Mouse (Mus musculus): ENCODE measurements around the gene Lrrc23. TPM values are rescaled to one million over a fixed set of nuclear protein-coding genes. Genes with fewer than 3 reads are reported as not detected.
A peak's percentile ranks its signal among the peaks of the same experiment; 100 is the strongest.

The Lrrc23 gene
- polyA plus RNA-seq, 1 experiment from 2014 or later, result 0.38 TPM

GRCm38 (mm10) chr6:124739231-124739796, 40.2 kb downstream of the Lrrc23 start:
- WGBS, result 83% methylated on average over 10 of the region's 10 CpGs
- no peaks in the 10 kb centered on the region for H3K9me3 ChIP-seq
- ATAC-seq (ENCODE audit: insufficient number of reproducible peaks, insufficient read depth, low FRiP score, low TSS enrichment, low read depth), result no peak
- peak overlapping the region; percentile 73; the same call in 1 of the 2 replicates for H3K4me2 ChIP-seq
- peak overlapping the region; percentile 100 for H3K27ac ChIP-seq
- no peaks in the 10 kb centered on the region for H3K27me3 ChIP-seq
- H3K9ac ChIP-seq (replicated peaks), result no peak overlapping the region
- 0 out of 2 replicates have a peak overlapping the region, but pooled peaks have one; percentile 57 for H3K4me3 ChIP-seq (replicated peaks)
- H3K4me1 ChIP-seq (replicated peaks), result peaks cover 25% of the 10 kb centered on the region
- H3K36me3 ChIP-seq, result peaks cover 28% of the 10 kb centered on the region

- H3K9ac ChIP-seq (replicated peaks), result no peak within 1 kb of the TSS; the same call in 1 of the 2 replicates
- H3K4me1 ChIP-seq (replicated peaks), result peaks cover 25% of the 10 kb centered on the region
- 27% methylated on average over 15 of the region's 15 CpGs for WGBS
- no peak for ATAC-seq (ENCODE audit: insufficient number of reproducible peaks, insufficient read depth, low FRiP score, low TSS enrichment, low read depth)
- peak within 1 kb of the TSS; percentile 100 for H3K27ac ChIP-seq
- peaks cover 21% of the 10 kb centered on the region for H3K36me3 ChIP-seq
- no peaks in the 10 kb centered on the region for H3K27me3 ChIP-seq
- peak within 1 kb of the TSS; percentile 73; the same call in 1 of the 2 replicates for H3K4me2 ChIP-seq
- H3K9me3 ChIP-seq, result no peaks in the 10 kb centered on the region
- peak within 1 kb of the TSS; percentile 57; the same call in 1 of the 2 replicates for H3K4me3 ChIP-seq (replicated peaks)
Observed at GRCm38 (mm10) chr6:124738511-124739023, 41.0 kb downstream of the Lrrc23 start, which contains the start of gene Ptpn6. Gene Ptpn6, minus strand, starts transcription at chr6:124738714.

- no peaks in the 10 kb centered on the region for H3K27me3 ChIP-seq
- H3K9ac ChIP-seq (replicated peaks), result no peak overlapping the region
- no peaks in the 10 kb centered on the region for H3K9me3 ChIP-seq
- no peak overlapping the region for H3K27ac ChIP-seq
- H3K36me3 ChIP-seq, result peaks cover 8% of the 10 kb centered on the region; the same call in 1 of the 2 replicates
- no peak overlapping the region for H3K4me2 ChIP-seq
- peaks cover 33% of the 10 kb centered on the region for H3K4me1 ChIP-seq (replicated peaks)
- no peak overlapping the region for H3K4me3 ChIP-seq (replicated peaks)
- no peak for ATAC-seq (ENCODE audit: insufficient number of reproducible peaks, insufficient read depth, low FRiP score, low TSS enrichment, low read depth)
- WGBS, result 91% methylated on average over 11 of the region's 11 CpGs
Observed at GRCm38 (mm10) chr6:124737040-124737439, 42.5 kb downstream of the Lrrc23 start.

GRCm38 (mm10) chr6:124734417-124734816, 45.1 kb downstream of the Lrrc23 start:
- Histone ChIP-seq H3K4me3 (replicated peaks) (no peak overlapping the region), H3K4me2 (no peak overlapping the region), H3K27me3 (no peaks in the 10 kb centered on the region), H3K9ac (replicated peaks) (no peak overlapping the region), H3K36me3 (peaks cover 8% of the 10 kb centered on the region; the same call in 1 of the 2 replicates), H3K9me3 (no peaks in the 10 kb centered on the region), H3K27ac (no peak overlapping the region), H3K4me1 (replicated peaks) (peaks cover 22% of the 10 kb centered on the region)
- ATAC-seq (ENCODE audit: insufficient number of reproducible peaks, insufficient read depth, low FRiP score, low TSS enrichment, low read depth), result no peak
- 89% methylated on average over 3 of the region's 3 CpGs for WGBS

GRCm38 (mm10) chr6:124732476-124733370, 46.8 kb downstream of the Lrrc23 start:
- H3K27ac ChIP-seq, result 0 out of 2 replicates have a peak overlapping the region, but pooled peaks have one; percentile 2
- H3K27me3 ChIP-seq, result no peaks in the 10 kb centered on the region
- H3K4me3 ChIP-seq (replicated peaks), result no peak overlapping the region
- H3K4me2 ChIP-seq, result no peak overlapping the region
- no peaks in the 10 kb centered on the region for H3K9me3 ChIP-seq
- no peaks in the 10 kb centered on the region for H3K36me3 ChIP-seq
- ATAC-seq (ENCODE audit: insufficient number of reproducible peaks, insufficient read depth, low FRiP score, low TSS enrichment, low read depth), result no peak
- whole genome bisulfite sequencing, result 53% methylated on average over 19 of the region's 19 CpGs
- H3K4me1 ChIP-seq (replicated peaks), result peaks cover 9% of the 10 kb centered on the region; the same call in 1 of the 2 replicates
- H3K9ac ChIP-seq (replicated peaks), result no peak overlapping the region

GRCm38 (mm10) chr6:124731038-124731437, 48.5 kb downstream of the Lrrc23 start:
- no peak overlapping the region for H3K27ac ChIP-seq
- H3K36me3 ChIP-seq, result no peaks in the 10 kb centered on the region
- no peak overlapping the region for H3K4me2 ChIP-seq
- H3K4me1 ChIP-seq (replicated peaks), result peaks cover 9% of the 10 kb centered on the region; the same call in 1 of the 2 replicates
- no peak overlapping the region for H3K4me3 ChIP-seq (replicated peaks)
- ATAC-seq (ENCODE audit: insufficient number of reproducible peaks, insufficient read depth, low FRiP score, low TSS enrichment, low read depth), result no peak
- H3K27me3 ChIP-seq, result no peaks in the 10 kb centered on the region
- H3K9ac ChIP-seq (replicated peaks), result no peak overlapping the region
- no peaks in the 10 kb centered on the region for H3K9me3 ChIP-seq
- 79% methylated on average over 7 of the region's 7 CpGs for WGBS

GRCm38 (mm10) chr6:124729850-124730705, 49.4 kb downstream of the Lrrc23 start:
- no peak overlapping the region for H3K27ac ChIP-seq
- H3K9ac ChIP-seq (replicated peaks), result no peak overlapping the region
- peaks cover 9% of the 10 kb centered on the region; the same call in 1 of the 2 replicates for H3K4me1 ChIP-seq (replicated peaks)
- no peak overlapping the region for H3K4me3 ChIP-seq (replicated peaks)
- H3K9me3 ChIP-seq, result no peaks in the 10 kb centered on the region
- no peaks in the 10 kb centered on the region for H3K27me3 ChIP-seq
- WGBS, result 77% methylated on average over 8 of the region's 8 CpGs
- H3K4me2 ChIP-seq, result no peak overlapping the region
- H3K36me3 ChIP-seq, result no peaks in the 10 kb centered on the region
- no peak for ATAC-seq (ENCODE audit: insufficient number of reproducible peaks, insufficient read depth, low FRiP score, low TSS enrichment, low read depth)

- 90% methylated on average over 10 of the region's 10 CpGs for WGBS
Observed at GRCm38 (mm10) chr6:124728621-124729020, 50.9 kb downstream of the Lrrc23 start.

GRCm38 (mm10) chr6:124724472-124724871, 55.1 kb downstream of the Lrrc23 start:
- WGBS, result 86% methylated on average over 10 of the region's 10 CpGs
- no peak overlapping the region for H3K4me2 ChIP-seq
- H3K36me3 ChIP-seq, result no peaks in the 10 kb centered on the region
- no peaks in the 10 kb centered on the region for H3K4me1 ChIP-seq (replicated peaks)
- no peak overlapping the region for H3K27ac ChIP-seq
- no peak overlapping the region for H3K4me3 ChIP-seq (replicated peaks)
- H3K27me3 ChIP-seq, result no peaks in the 10 kb centered on the region
- H3K9me3 ChIP-seq, result no peaks in the 10 kb centered on the region
- ATAC-seq (ENCODE audit: insufficient number of reproducible peaks, insufficient read depth, low FRiP score, low TSS enrichment, low read depth), result no peak
- H3K9ac ChIP-seq (replicated peaks), result no peak overlapping the region

More at GRCm38 (mm10) chr6:124728621-124729020, 50.9 kb downstream of the Lrrc23 start:
- Histone ChIP-seq H3K4me3 (replicated peaks) (no peak overlapping the region), H3K4me1 (replicated peaks) (peaks cover 9% of the 10 kb centered on the region; the same call in 1 of the 2 replicates), H3K4me2 (no peak overlapping the region), H3K27ac (no peak overlapping the region), H3K27me3 (no peaks in the 10 kb centered on the region), H3K36me3 (no peaks in the 10 kb centered on the region), H3K9ac (replicated peaks) (no peak overlapping the region), H3K9me3 (no peaks in the 10 kb centered on the region)
- no peak for ATAC-seq (ENCODE audit: insufficient number of reproducible peaks, insufficient read depth, low FRiP score, low TSS enrichment, low read depth)

- whole genome bisulfite sequencing, result 72% methylated on average over 8 of the region's 8 CpGs
- Histone ChIP-seq H3K27me3 (no peaks in the 10 kb centered on the region), H3K4me1 (replicated peaks) (no peaks in the 10 kb centered on the region), H3K9ac (replicated peaks) (no peak overlapping the region), H3K27ac (no peak overlapping the region), H3K9me3 (no peaks in the 10 kb centered on the region), H3K4me3 (replicated peaks) (no peak overlapping the region), H3K4me2 (no peak overlapping the region), H3K36me3 (no peaks in the 10 kb centered on the region)
- no peak for ATAC-seq (ENCODE audit: insufficient number of reproducible peaks, insufficient read depth, low FRiP score, low TSS enrichment, low read depth)
Observed at GRCm38 (mm10) chr6:124723541-124723940, 56.0 kb downstream of the Lrrc23 start.
